20 mouse cellular contexts compared by ENCODE assay signal in genomic region chr17:58672291-58672690, GRCm38 (mm10).
DNase-seq lines count a peak whose midpoint lies in the region; ATAC-seq and TF ChIP-seq lines count a peak whose summit lies in the region.
"Had no signal": no experiment of that assay in that cellular context is flagged by ENCODE, and none has a peak within 500 bp of the region (broad histone marks: within the 10 kb centered on the region; RNA-seq: fewer than 3 reads in every experiment).

No protein-coding gene starts in this region.

- TF ChIP-seq CTCF in forebrain, postnatal 0 days (IDR thresholded peaks at IDR 0.05; ENCODE audit: low read depth) = no peak

- no peaks in the 10 kb centered on the region for H3K4me1 ChIP-seq in forebrain, postnatal 0 days (ENCODE audit: insufficient read depth)
- H3K4me1 ChIP-seq in forebrain, embryonic 12.5 days = no peaks in the 10 kb centered on the region
- no peaks in the 10 kb centered on the region for H3K4me1 ChIP-seq in hindbrain, embryonic 16.5 days (ENCODE audit: control insufficient read depth, insufficient read depth, low read depth, low read length)
- H3K4me1 ChIP-seq: forebrain, embryonic 10.5 days; liver, embryonic 12.5 days; lung, embryonic 15.5 days; midbrain, embryonic 13.5 days had no signal

- DNase-seq in forebrain, postnatal 0 days = peak; percentile 10
- peak; percentile 12 for DNase-seq in brain, embryonic 18.5 days (ENCODE audit: low read depth, low spot score)
- peak; percentile 4 to 13 for DNase-seq in left cerebral cortex, adult 9 months (ENCODE audit: low spot score in 2 of 2)
- peak; percentile 10 for DNase-seq in right cerebral cortex, postnatal 14 days
- DNase-seq in gastrocnemius, postnatal 10 days = no peak
- no peak for DNase-seq in thymus, postnatal 10 days (ENCODE audit: low spot score in 2 of 2)
- DNase-seq: adrenal gland, adult 8-10 months; cerebellum, adult 8-10 months; heart, adult 18-20 months; kidney, adult 8-10 months; kidney, postnatal 36 days; thymus, postnatal 4 days had no signal

- 61% methylated on average over 2 of the region's 2 CpGs for WGBS in forebrain, postnatal 0 days
- 76% methylated on average over 2 of the region's 2 CpGs for WGBS in forebrain, embryonic 12.5 days
- WGBS in hindbrain, embryonic 16.5 days = 69% methylated on average over 2 of the region's 2 CpGs

- H3K4me2 ChIP-seq in forebrain, postnatal 0 days (ENCODE audit: low read depth) = no peak overlapping the region
- no peak overlapping the region for H3K4me2 ChIP-seq in forebrain, embryonic 12.5 days
- no peak overlapping the region for H3K4me2 ChIP-seq in hindbrain, embryonic 16.5 days (ENCODE audit: low read length)
- H3K4me2 ChIP-seq: liver, embryonic 12.5 days; lung, embryonic 15.5 days; midbrain, embryonic 13.5 days had no signal

- no peak overlapping the region for H3K27ac ChIP-seq in forebrain, postnatal 0 days (ENCODE audit: low read depth, low read length)
- H3K27ac ChIP-seq in forebrain, embryonic 12.5 days = no peak overlapping the region
- H3K27ac ChIP-seq in hindbrain, embryonic 16.5 days (ENCODE audit: low read depth, low read length) = no peak overlapping the region
- H3K27ac ChIP-seq: forebrain, embryonic 10.5 days; liver, embryonic 12.5 days; lung, embryonic 15.5 days; midbrain, embryonic 13.5 days had no signal

- no peaks in the 10 kb centered on the region for H3K9me3 ChIP-seq in forebrain, postnatal 0 days (ENCODE audit: low read length)
- no peaks in the 10 kb centered on the region for H3K9me3 ChIP-seq in forebrain, embryonic 12.5 days
- no peaks in the 10 kb centered on the region for H3K9me3 ChIP-seq in hindbrain, embryonic 16.5 days (ENCODE audit: control insufficient read depth, low read length)
- H3K9me3 ChIP-seq: forebrain, embryonic 10.5 days; lung, embryonic 15.5 days; midbrain, embryonic 13.5 days had no signal

- H3K9ac ChIP-seq in forebrain, postnatal 0 days = no peak overlapping the region
- no peak overlapping the region for H3K9ac ChIP-seq in forebrain, embryonic 12.5 days
- no peak overlapping the region for H3K9ac ChIP-seq in hindbrain, embryonic 16.5 days (ENCODE audit: low read depth, low read length)
- H3K9ac ChIP-seq: liver, embryonic 12.5 days; lung, embryonic 15.5 days; midbrain, embryonic 13.5 days had no signal

- H3K4me3 ChIP-seq in forebrain, postnatal 0 days (ENCODE audit: low read depth, low read length) = no peak overlapping the region
- no peak overlapping the region for H3K4me3 ChIP-seq in forebrain, embryonic 12.5 days (replicated peaks)
- no peak overlapping the region for H3K4me3 ChIP-seq in hindbrain, embryonic 16.5 days (ENCODE audit: low read length)
- H3K4me3 ChIP-seq: forebrain, embryonic 10.5 days; liver, embryonic 12.5 days; lung, embryonic 15.5 days; midbrain, embryonic 13.5 days had no signal

- no peaks in the 10 kb centered on the region for H3K36me3 ChIP-seq in forebrain, postnatal 0 days (ENCODE audit: insufficient read depth)
- no peaks in the 10 kb centered on the region for H3K36me3 ChIP-seq in forebrain, embryonic 12.5 days (replicated peaks)
- H3K36me3 ChIP-seq in hindbrain, embryonic 16.5 days (ENCODE audit: control insufficient read depth, insufficient read depth, low read length) = no peaks in the 10 kb centered on the region
- H3K36me3 ChIP-seq: forebrain, embryonic 10.5 days; liver, embryonic 12.5 days; lung, embryonic 15.5 days; midbrain, embryonic 13.5 days had no signal

- no peaks in the 10 kb centered on the region for H3K27me3 ChIP-seq in forebrain, postnatal 0 days (ENCODE audit: insufficient read depth, low read length)
- no peaks in the 10 kb centered on the region for H3K27me3 ChIP-seq in forebrain, embryonic 12.5 days
- no peaks in the 10 kb centered on the region for H3K27me3 ChIP-seq in hindbrain, embryonic 16.5 days (replicated peaks; ENCODE audit: control insufficient read depth, insufficient read depth, low read length)
- H3K27me3 ChIP-seq: CH12.LX; liver, embryonic 12.5 days; lung, embryonic 15.5 days; midbrain, embryonic 13.5 days had no signal

- ATAC-seq in forebrain, postnatal 0 days = peak; percentile 82
- ATAC-seq in forebrain, embryonic 12.5 days (ENCODE audit: low FRiP score) = no peak
- no peak for ATAC-seq in hindbrain, embryonic 16.5 days
- ATAC-seq: inflammation-experienced regulatory T-cells, adult 6 months; liver, embryonic 12.5 days; midbrain, embryonic 13.5 days had no signal

Comparison
In these comparisons a context has a peak if more than half of its experiments do, and no peak if none do; other contexts are left out.
1. DNase-seq: peak in forebrain, postnatal 0 days (single experiment), brain, embryonic 18.5 days (single experiment), left cerebral cortex, adult 9 months (2 of 2) and right cerebral cortex, postnatal 14 days (single experiment); none in gastrocnemius, postnatal 10 days (single experiment) and thymus, postnatal 10 days (0 of 2).